Mouse (Mus musculus): ENCODE results near the gene Ctcfl.
A peak's percentile ranks its signal among the peaks of the same experiment; 100 is the strongest.
"Not testable (repeated sequence)": the region's sequence is repeated elsewhere in the genome, so short reads cannot be mapped to it uniquely, and the experiment has no call there.

The Ctcfl gene

DNA sequence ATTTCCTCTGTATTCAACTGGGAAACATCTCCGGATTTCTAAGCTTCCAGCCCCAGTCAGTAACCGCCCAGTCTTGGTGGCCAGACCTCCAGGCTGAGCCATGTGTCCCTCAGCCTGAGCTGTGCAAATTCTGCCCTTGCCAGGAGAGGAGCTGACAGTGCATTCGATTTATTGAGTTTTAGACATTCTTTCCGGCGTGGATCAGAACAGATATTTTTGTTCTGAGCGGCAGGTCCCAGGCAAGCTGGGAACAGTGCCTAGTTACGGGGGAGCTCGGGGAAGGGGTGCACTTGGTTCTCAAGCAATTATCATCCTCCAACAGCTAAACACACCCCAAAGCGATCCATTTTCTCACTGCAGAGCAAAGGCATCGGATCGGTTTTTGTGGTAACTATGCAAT is 24.3 kb upstream of the Ctcfl start:
- ATAC-seq (ENCODE audit: low TSS enrichment): peak; percentile 47

- ATAC-seq (ENCODE audit: low TSS enrichment): no peak
These were observed 19.3 kb upstream of the Ctcfl start for GRCm38 (mm10) chr2:173138323-173139239.

DNA sequence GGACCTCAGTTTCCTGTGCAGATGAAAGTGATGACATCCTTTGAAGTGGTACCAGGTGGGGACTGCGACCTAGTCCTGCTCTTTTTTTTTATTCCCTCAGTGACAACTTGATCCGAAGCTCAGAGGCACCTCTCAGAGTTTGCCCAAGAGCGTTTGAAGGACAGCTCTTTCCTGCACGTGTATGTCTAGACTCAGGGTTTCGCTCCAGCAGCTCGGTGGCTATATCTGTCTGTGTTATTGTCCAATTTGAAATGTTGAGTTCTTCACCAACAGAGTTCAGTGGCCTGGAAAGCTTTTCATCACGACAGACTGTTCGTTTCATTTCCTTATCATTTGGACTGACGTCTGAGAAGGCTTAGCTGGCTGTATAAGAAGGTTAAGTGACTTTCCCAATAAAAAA is 15.4 kb upstream of the Ctcfl start:
- no peak for ATAC-seq (ENCODE audit: low TSS enrichment)

GRCm38 (mm10) chr2:173132794-173133300 is 13.5 kb upstream of the Ctcfl start:
- ATAC-seq (ENCODE audit: low TSS enrichment): no peak

GRCm38 (mm10) chr2:173132262-173132661 is 12.9 kb upstream of the Ctcfl start:
- no peak for ATAC-seq (ENCODE audit: low TSS enrichment)

DNA sequence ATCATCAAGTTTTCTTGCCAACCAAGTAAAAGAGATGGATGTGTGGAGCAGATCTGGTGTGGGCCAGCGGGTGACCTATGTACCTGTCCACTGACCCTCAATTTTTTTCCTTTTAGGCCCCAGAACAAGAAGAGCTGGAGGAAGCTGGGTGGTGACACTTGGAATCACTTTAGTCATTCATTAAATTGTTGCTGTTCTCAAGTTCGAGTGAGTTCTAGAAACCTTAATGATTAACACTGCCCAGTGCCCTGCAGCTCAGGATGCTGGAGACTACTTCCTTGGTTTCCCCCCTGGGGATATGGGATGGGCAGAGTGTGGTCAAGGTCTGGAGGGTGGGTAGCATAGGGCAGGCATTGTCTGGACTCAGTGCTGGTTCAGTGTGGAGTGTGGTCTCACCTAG is 9.8 kb upstream of the Ctcfl start:
- ATAC-seq (ENCODE audit: low TSS enrichment): no peak

- ATAC-seq (ENCODE audit: low TSS enrichment): no peak
These were observed 7.1 kb upstream of the Ctcfl start for GRCm38 (mm10) chr2:173126386-173126785.

GRCm38 (mm10) chr2:173124022-173124735 is 4.9 kb upstream of the Ctcfl start:
- no peak for ATAC-seq (ENCODE audit: low TSS enrichment)

- not testable (repeated sequence) for ATAC-seq (ENCODE audit: low TSS enrichment)
These were observed 792 bp upstream of the Ctcfl start for GRCm38 (mm10) chr2:173120117-173120516.

- ATAC-seq (ENCODE audit: low TSS enrichment): not testable (repeated sequence)
These were observed 5.5 kb downstream of the Ctcfl start for GRCm38 (mm10) chr2:173113796-173114195.

DNA sequence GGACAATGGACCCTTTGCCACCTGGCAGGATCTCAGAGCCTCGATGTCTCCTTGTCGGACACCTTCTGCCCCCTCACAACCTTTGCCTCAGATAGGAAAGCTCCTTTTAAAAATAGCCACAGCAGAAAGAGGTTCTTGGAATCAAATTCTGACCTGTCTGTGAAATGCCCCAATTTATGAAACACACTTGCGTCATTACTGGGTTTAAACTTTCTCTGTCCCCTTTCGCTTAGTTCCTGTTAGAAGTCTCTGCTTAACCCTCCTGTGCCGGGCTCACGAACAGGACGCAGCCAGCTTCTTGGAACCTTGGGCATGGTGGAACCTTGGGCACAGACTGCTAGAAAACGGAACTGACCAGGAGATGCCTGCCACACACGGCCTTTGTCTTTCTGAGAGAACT is 8.8 kb downstream of the Ctcfl start:
- ATAC-seq (ENCODE audit: low TSS enrichment): no peak

GRCm38 (mm10) chr2:173109510-173109909 is 9.8 kb downstream of the Ctcfl start:
- no peak for ATAC-seq (ENCODE audit: low TSS enrichment)

DNA sequence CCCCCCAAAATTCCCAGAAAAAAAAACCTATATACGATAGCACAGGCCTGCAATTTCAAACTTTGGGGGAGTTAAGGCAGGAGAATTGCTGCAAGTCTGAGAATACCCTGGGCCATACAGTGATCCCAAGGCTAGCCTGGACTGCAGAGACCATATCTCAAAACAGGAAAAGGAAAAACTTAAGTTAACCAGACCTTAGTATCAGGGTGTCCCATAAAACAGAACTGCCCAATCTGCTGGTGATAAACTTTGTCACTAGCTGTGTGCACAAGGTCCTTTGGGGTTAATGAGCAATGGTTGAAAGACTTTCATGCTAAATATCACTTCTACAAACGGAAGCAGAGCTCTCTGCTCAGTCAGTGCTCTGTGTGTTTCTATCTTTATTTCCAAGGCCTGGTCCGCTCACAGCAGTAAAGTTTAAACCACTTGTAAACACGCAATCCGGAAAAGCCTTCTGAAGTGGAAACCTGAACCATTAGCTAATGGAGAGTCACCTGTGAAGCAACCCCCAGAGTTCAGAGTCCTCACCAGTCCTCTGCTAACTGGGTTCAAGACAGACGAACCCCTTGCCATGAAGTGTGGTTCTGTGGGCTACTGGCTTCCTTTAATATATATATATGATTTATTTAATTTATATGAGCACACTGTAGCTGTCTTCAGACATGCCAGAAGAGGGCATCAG is 10.7 kb downstream of the Ctcfl start:
- no peak for ATAC-seq (ENCODE audit: low TSS enrichment)

DNA sequence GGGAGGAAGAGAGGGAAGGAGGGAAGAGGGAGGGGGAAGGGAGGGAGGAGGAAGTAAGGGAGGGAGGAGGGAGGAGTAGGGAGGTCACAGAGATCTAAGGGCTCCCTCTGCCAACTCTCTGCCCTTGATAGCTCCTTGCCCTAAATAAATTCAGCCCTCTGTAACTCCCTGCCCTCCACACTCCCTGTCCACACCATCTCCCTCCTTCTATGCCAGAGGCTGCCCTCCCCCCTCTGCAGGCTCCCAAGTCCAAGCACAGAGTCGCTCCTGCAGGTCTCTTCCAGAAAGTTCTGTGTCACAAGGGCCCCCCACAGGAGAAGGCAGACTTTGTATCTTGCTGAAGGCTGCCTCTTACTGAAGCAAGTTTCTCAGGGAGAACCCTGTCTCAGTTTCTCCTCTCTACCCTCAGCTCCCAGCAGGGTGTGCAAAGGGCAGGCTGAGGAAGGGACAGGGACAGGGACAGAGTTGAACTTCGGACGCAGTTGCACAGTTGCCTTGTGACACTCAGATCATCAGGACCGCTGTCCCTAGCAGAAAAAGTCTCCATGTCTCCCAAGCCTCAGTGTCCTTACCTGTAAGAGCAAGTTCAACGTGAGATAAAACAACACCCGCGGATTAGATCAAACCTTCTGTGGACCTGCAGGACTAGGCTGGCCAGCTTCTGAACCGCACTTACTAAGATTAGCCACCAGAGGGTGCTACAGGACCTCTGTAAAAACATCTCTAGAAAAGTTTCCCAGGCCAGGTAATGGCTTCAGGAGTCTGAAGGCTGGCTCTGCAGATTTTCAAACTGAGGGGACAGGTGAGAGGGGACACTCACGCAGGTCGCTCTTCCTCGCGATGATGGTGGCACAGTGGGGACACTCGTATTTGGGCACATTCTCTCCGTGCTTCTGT is 12.2 kb downstream of the Ctcfl start:
- peak; percentile 77 for ATAC-seq (ENCODE audit: low TSS enrichment)

DNA sequence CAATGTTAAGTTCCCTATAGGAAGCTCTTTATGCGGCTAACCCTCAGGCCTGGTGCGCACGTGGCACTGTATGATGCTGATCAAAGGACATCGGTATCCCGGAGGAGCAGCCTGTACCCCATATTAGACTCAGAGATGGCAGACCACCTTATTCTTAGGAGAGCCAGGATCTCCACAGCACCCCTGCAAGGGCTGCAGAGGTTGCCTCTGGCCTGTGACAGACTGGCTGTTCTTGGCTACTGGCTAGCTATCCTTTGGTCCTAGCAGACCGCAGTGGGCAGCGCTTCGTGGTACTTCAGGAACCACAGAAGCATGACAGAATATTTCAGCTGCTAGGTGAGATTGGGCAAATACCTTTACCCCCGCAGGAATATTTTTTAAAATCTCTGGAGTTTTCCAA is 12.9 kb downstream of the Ctcfl start:
- ATAC-seq (ENCODE audit: low TSS enrichment): no peak

DNA sequence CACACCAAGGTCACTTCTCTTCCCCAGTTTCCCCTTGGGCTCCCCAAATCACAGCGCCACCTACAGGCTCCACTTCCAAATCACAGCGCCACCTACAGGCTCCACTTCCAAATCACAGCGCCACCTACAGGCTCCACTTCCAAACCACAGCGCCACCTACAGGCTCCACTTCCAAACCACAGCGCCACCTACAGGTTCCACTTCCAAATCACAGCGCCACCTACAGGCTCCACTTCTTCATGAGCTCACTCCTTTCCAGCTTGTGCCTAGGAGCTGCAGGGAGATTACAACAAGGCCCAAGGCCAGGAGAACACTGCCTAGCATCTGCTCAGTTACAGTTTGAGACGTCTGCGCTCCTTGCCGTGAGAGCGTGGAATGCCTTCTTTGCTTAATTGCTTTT is 22.0 kb downstream of the Ctcfl start:
- not testable (repeated sequence) for ATAC-seq (ENCODE audit: low TSS enrichment)

- peak; percentile 97 for ATAC-seq (ENCODE audit: low TSS enrichment)
These were observed 29.9 kb downstream of the Ctcfl start for GRCm38 (mm10) chr2:173089437-173089836.

- peak; percentile 73 for ATAC-seq (ENCODE audit: low TSS enrichment)
These were observed 31.9 kb downstream of the Ctcfl start for GRCm38 (mm10) chr2:173087405-173087804.

DNA sequence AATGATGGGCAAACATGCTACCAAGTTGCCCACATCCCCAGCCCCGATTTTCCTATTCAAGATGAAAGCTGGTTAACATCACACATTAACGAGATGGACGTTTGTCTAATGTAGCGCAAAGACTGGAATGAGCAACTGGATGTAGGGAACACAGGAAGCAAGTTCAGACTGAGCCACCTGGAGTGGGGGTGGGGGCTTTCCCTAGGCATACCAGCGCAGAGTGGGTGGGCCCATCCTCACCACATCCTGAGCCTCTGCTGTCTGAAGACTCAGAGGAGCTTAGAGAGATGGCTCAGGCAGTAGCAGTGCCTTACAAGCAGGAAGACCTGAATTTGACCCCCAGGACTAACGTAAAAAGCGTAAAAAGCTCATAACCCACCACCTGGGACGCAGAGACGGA is 33.6 kb downstream of the Ctcfl start:
- no peak for ATAC-seq (ENCODE audit: low TSS enrichment)

DNA sequence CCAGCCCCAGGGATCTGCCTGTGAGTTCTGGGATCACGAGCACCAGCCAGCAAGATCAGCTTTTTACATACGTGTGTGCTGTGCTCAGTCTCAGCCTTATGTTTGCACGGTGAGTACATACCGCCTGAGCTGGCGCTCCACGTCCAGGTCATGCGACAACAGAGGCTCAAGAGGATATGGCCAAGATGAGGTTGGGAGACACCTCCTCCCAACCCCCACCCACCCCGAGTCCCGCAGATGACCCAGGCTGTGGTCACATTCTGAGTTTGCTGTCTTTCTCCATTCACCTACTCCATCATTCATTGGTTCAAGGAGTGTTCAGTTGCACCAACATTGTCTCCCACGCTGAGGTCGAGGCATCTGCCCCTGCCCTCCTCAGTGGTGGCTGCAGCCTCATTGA is 34.5 kb downstream of the Ctcfl start:
- ATAC-seq (ENCODE audit: low TSS enrichment): no peak
